Mouse (Mus musculus) lung, adult 2 months (tissue): ENCODE results near the gene Dcaf15.

ENCODE experiments used
- CTCF ChIP-seq: fragments of 200-500 bp; IDR thresholded peaks from 2 replicates; pipeline ENCODE4 v1.5.1; 2011; ENCODE audit warnings: mild to moderate bottlenecking, low read length, control low read depth; ENCODE audit not compliant: insufficient read depth
- POLR2A ChIP-seq: fragments of 200-500 bp; IDR thresholded peaks from 2 replicates; pipeline ENCODE4 v1.6.1; 2011; ENCODE audit warnings: low read depth, mild to moderate bottlenecking, control low read depth, low read length, borderline replicate concordance; ENCODE audit errors: extremely low read depth

DNA sequence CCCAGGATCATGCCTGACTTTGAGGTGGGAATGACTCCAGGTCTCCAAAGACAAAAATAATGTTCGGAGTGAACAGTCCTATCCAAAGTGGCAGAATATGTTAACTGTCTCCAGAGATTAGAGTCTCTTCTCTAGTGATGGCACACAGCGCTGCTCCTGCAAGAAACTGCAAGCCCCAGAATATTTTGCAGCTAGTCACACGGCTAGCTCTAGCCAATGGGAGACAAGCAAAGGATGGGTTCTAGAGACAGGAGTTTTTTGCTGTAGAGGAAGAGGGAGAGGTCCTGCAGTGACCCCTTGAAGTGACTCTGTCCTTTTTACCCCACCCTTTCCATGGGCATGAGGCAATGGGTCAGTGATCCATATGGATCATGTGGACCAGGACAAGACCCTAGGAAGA is 33.3 kb upstream of the Dcaf15 start:
- no peak for TF ChIP-seq CTCF
- TF ChIP-seq POLR2A: no peak
